Mouse (Mus musculus) bone marrow, adult 2 months (tissue): ENCODE measurements at regions not wholly inside any gene's neighbourhood (a gene's known extent, or its start where the extent isn't known, plus 50 kb on each side); places are given as distances from the start of the nearest gene placed in this dataset.

Source experiments
- CTCF ChIP-seq: fragments of 200-500 bp; IDR thresholded peaks from 2 replicates; pipeline ENCODE4 v1.5.1; 2011; ENCODE audit warnings: low read length, control low read depth; ENCODE audit not compliant: control insufficient read depth, insufficient read depth
- POLR2A ChIP-seq: fragments of 200-500 bp; IDR thresholded peaks from 2 replicates; pipeline ENCODE4 v1.6.1; 2011; ENCODE audit warnings: low read depth, mild to moderate bottlenecking, control low read depth, low read length, borderline replicate concordance; ENCODE audit not compliant: control insufficient read depth

- TF ChIP-seq CTCF (no peak), POLR2A (no peak)
These were observed 184.5 kb upstream of the Tbl1xr1 start for GRCm38 (mm10) chr3:21891819-21892480.
